Mouse (Mus musculus) right cerebral cortex, postnatal 25 days (tissue): ENCODE measurements around the gene Scgb3a1.
A peak's percentile ranks its signal among the peaks of the same experiment; 100 is the strongest.

Experiments
- DNase-seq: peaks from one replicate; pipeline ENCODE4 v3.0.0; 2022

Gene Scgb3a1

DNA sequence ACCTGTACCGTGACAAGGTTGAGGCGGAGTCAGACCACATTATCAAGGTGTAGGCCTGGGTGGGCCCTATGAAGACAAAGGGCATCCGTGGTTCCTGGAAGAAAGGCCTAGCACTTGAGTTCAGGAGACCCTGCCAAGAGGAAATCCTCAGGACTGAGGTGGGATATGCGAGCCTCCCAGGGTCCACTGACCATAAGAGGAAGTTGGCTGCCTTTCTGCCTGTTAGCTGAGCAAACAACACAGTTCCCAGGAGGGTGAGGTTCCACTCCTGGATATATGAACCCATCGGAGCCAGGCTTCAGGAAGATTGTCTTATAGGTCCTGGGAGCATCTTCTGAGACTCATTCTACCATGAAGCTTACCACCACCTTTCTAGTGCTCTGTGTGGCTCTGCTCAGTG lies at the start of gene Scgb3a1:
Gene Scgb3a1, plus strand, starts transcription at position 301 of the 400 bp plus-strand sequence.
- no peak for DNase-seq

DNA sequence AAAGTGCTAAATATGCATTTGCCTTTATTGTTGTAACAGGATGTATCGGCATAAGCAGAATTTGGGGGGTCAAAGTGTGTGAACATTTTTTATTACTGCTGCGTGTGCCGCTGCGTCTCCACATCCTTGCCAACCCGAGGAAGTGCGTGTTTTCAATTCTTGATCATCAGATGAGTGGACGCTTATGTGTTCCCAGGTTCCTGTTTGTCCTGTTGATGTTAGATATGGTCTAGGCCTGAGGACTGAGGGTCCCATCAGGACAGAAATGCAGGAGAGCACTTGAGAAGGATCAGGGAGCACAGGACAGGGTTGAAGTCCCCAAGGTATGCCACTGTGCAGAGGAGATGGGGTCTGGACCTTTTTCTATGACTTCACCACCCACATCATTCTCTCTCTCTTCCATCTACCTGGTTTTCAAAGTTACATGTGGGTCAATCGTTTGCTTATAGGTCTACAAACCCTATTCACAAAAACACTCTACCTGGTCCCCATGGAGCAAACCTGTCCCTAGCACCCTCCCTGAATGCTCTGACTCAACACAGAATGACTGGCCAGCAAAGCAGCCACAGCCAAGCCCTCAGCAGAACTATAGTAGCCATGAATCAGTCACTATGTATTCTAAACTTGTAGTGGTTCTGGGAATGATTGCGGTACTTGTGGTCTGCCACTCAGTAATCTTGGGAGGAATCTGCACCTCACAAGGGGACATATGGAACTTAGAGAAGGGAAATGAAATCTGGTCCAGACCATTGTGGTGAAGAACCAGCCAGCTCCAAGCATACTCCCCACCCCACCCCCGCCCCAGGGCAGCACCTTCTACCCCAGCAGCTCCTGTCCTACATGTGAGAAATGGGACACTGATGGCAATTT lies 47.3 kb upstream of the Scgb3a1 start:
- DNase-seq, result no peak

DNA sequence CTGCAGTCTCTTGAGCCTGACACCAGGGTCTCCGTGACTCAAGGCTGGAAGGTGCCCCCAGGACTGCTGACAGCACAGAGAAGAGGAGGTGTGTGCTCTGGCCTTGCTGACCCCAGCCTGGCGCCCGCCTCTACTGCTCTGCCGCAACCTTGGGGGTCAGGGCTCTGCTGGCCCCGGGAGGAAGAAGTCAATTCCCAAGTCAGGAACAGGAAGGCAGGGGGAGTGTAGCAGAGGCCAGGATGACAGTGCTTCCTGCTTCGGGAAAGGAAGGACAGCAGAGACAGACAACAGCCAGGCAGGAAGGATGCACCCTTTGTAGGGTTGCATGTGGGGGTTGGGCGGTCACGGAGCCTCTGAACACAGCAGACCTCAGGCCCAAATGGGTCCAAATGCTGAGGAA lies 44.9 kb upstream of the Scgb3a1 start:
- DNase-seq, result no peak

DNA sequence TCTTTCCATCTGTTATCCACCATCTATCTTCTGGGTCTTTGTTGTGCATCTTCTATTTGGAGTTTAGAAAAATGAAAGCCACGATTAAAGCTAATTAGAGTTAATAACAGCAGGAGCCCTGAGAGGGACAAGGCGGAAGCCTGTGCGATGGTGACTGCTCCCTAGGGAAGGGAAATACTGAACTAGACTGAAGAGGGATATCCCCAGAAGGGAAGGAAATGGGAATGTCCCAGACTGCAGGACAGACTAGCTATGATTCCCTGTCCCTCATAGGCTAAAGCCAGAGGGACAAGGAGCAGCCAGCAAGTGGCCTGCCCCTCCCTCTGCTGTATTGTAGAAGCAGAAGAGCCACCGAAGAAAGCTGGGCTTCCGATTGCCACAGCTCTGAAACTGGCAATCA lies 41.5 kb upstream of the Scgb3a1 start:
- DNase-seq, result no peak

DNA sequence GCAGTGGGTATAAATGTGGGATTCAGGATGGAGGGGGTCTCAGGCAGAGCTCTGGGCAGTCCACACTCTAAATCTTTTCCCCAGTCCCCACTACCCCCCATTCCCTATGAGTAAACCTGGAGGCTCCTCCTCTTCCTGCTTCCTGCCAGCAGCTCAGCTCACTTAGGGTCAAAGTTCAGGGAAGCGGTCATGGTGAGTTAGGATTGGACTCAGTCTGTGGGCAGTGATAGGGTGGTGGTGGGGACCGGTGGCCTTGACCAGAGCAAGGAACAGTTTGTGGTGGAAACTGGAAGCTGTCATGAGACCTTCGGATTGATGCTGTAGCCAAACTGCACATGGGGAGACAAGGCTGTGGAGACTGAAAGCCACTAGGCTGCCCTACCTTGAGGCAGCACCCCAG lies 39.3 kb upstream of the Scgb3a1 start:
- no peak for DNase-seq

DNA sequence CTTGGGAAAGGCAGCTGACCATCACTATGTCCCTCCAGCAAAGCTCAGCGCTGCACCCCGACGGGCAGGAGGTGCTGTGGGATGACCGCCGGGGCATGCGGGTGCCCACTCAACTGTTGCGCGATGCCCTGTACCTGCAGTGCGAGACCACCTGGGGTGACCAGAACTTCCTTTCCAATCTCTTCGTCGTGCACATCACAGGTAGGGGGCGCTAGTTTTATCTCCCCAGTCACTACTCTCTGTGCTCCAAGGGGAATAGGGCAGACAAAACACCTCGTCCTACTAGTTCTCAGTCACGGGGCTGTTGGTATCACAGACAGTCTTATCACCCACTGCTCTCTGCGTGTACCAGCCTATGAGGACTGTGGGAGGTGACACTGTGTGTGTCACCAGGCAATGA lies 37.5 kb upstream of the Scgb3a1 start:
- no peak for DNase-seq

DNA sequence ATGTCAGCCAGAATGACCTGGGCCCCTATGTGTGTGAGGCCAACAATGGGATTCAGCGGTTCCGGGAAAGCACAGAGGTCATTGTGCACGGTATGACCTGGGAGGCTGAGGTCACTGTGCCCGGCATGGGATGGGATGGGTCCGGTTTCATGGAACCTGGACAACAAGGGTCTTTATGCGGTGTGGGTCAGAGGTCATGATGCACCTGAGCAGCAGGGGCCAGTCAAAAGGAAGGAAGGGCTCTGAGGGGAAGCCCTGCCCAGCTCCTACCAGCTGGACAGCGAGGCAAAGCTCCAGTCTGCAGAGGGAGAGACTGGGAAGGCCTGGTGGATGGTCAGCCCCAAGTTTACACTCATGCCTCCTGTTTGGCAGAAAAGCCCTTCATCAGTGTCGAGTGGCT lies 36.7 kb upstream of the Scgb3a1 start:
- DNase-seq, result no peak

DNA sequence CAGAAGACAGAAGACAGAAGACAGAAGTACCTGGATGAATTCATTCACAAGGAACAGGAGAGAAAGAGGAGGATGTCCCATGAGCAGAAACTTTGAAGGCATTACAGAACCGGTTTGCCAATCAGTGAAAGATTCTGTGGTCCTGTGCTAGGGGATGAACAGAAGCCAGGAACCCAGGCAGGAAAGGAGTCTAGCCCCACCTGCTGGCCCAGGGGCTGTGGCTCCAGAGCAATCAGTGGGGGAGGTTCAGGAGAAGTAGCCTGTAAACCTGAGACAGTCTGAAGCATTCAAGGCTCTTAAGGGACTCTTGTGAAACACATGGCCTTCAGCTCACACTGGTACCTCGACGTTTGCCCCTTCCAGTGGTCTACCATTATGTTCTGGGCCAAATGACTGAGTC lies 32.3 kb upstream of the Scgb3a1 start:
- no peak for DNase-seq

DNA sequence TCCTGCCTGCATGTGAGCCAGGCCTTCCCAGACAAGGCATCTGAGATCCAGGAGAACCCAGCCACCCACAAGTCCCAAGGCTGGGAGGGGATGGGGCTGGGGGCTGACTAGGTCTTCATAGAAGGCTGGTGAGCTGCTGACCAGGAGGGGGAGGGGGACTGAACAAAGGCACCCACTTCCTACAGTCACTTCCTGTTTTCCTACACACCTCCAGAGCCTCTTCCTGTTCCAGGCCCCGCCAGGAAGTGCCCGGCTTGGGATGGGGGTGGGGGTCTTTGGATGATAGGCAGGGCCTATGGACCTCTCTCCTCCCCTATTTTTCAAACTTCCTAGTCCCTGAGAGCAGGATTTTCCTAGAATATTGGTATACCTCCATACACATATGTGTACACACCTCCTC lies 31.2 kb upstream of the Scgb3a1 start:
- no peak for DNase-seq

DNA sequence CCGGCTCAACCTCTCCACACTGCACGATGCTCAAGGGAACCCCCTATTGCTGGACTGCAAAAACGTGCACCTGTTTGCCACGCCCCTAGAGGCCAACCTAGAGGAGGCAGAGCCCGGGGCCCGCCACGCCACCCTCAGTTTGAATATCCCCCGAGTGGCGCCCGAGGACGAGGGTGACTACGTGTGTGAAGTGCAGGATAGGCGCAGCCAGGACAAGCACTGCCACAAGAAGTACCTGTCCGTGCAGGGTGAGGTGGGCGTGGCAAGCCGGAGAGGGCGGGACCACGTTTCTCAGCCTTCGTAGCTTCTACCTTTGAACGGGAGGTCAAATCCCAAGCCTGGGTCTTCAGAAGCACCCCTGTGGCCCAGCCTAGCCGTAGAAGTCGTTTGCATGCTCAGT lies 29.3 kb upstream of the Scgb3a1 start:
- DNase-seq, result no peak

DNA sequence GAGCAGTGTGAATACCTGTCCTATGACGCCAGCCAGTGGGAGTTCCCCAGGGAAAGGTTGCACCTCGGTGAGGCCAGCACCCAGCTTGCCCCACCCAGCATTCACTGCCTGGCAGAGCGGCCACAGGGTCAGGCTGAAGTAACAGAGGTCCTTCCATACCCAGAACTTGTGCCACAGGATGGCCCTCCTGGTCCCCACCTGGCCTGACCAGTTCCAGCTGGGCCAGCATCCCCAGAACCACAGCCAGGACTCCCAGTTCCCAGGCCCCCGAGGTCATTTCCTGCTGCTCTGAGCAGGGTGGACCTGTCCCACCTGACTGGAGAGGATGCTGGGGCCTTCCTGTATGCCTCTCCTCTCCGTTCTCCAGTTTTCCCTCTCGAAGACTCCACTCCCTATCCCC lies 27.7 kb upstream of the Scgb3a1 start:
- DNase-seq, result no peak

DNA sequence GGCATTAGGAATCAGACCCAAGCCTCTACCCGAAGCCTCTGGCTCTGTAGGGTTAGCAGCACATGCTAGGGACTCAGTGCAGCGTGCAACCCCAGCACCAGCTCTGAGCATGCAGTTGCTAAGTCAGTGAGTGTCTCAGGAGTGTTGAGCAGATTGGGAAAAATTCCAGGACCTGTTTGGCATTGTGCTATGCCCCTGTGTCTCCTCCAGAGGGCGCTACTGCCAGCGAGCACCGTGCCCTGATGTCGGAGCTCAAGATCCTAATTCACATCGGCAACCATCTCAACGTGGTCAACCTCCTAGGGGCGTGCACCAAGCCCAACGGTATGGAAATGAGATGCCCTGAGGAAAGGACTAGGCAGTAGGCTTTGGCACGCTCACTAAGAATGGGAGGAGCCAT lies 27.0 kb upstream of the Scgb3a1 start:
- no peak for DNase-seq

DNA sequence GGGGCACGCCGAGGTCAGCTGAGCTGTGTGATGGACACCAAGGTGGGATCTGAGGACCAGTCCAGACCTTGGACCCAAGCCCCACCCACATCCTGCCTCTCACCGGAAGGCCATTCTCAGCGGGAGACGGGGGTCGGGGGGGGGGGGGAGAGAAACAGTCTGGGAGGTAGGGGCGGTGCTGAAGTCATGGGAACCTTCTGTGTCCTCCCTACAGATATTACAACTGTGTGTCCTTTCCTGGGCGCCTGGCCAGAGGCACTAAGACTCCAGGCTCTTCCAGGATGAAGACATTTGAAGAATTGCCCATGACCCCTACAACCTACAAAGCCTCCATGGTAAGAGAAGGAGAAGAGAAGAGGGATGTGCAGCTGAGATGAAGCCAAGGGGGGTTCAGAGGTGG lies 17.7 kb upstream of the Scgb3a1 start:
- no peak for DNase-seq

DNA sequence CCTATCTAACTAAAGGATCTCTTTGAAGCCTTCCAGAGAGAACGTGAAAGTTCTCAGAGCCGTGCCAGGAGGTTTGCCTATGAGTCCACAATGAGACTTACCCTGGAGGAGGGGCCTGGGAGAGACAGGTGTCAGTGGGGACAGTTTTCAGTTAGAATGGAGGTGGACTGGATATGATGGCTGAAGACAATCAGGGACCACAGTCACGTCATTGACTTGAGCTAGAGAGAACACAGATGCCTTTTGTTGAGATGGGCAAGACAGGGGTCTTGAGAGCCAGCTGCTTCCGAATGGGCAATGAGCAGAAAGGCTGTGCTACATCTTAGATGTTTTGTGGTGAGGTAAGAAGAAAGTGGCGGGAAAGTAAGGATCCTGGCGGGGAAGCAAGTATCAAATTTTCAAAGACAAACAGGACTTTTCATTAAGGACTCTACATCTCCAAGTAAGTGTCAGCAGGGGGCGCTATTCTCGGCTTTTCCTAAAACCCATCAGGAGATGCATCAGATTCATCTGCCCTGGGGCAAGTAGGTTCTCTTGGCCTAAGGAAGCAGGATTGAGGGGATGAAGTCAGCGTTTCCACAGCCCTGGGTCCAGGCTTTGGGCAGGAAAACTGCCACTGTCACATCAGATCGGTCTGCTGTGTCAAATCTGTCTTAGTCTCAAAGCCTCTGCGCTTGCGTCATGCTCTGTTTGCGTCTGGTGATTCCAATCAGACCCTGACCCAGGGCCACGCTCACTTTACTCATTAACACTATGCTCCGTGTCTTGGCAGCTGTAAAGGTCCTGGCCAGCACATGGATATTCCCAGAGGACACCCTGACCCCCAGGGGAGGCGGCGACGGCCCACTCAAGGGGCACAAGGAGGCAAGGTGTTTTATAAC lies 13.1 kb upstream of the Scgb3a1 start:
- DNase-seq, result no peak

DNA sequence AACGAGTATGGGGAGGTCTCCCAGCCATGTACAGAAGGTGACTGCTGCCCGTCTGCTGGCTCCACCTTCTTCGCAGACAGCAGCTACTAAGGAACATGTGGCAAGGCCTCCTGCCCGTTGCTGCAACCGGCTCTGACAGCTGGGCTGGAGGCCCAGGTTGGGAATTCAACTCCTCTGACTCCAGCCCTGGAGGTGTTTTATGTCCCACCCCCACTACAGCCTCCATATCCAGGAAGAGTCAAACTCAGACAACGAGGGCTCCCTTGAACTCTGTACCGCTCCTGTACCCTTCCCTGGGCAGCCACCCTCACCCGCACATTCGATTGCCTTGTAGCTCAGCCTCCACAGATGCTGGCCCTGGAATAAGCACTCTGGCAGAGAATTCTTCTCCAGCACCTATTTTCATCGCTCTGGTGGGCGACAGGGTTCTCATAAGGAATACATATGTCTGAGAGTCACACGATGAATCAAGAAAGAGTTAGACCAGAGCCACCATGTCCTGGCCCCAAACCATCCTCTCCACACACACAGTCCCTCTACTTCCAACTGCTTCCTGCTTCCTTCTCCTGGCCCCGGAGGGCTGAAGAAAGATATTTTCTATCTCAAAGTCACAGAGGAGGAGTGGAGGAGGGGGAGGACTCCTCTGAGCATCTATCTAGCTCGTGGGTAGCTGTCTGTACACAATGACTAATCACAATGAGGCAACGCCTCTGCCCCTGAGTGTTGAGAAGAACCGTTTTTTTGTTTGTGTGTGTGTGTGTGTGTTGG lies 12.2 kb upstream of the Scgb3a1 start:
- DNase-seq, result peak; percentile 53

DNA sequence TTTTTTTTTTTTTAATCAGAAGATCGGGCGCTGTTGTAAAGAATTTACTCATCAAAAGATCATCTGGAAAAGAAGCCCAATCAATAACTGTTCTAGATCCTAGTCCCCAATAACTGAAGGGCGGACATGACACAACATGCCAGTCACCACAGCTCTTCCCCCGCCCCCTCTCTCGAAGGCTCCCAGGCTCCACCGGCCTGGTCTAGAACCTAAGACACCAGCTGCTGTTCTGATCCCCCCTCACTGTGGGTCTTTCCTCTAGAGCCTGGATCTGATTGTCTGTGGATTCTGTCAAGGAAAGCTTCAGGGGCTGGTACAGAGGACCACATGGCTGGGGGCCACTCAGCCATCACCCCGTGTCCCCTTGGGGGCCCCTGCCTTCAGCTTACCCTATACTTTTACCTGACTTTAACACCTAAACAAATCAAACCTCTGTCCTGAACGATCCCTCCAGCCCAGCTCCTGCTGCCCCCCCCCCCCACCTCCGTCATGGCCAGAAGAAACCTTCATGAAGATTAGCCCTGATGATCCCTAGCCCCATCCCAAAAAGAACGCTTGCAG lies 11.6 kb upstream of the Scgb3a1 start:
- no peak for DNase-seq

DNA sequence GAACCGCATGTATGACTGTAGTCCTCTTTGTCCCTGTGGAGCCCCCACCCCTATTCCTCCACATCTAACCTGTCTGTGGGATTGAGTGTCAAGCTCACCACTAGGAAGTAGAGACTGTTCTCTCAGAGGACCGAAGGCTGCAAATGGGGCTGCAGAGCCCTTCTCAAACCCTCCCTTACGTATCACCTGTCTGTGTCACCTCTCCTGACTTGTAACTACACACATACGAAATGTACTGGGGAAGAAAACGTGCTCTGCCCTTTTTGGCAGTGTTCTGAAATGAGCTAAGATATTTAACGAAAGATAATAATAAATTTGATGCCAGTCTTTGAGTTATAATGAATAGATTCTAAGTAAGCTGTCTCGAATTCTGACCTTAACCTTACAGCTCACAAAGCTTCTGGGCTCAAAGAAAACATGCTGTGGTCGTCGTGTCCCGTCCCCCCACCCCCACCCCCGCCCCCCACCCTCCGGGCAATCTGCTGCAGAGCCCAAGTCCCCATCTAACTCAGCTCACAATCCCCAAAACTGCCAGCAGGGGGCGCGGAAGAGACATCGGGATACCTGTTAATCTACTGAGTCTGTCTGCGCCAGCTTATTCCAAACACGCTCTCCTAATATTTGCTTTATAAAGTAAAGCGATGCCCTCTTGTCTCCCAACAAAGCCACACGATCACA lies 10.9 kb upstream of the Scgb3a1 start:
- peak; percentile 79 for DNase-seq

DNA sequence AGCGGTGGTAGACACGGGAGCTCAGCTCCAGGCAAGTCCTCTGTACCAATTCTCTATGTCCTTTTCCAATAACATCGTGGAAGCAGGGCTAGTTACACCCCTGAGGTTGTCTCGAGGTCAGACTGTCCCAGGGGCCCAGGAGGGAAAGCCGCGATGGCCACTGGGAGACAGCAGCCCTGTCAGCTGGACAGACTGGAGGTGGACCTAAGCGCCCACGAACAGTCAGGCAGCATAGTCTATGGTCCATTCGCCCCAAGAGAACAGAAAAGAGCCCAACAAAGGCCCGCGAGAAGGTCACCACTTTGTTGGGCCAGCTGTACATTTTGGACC lies 10.4 kb upstream of the Scgb3a1 start:
- DNase-seq, result no peak

DNA sequence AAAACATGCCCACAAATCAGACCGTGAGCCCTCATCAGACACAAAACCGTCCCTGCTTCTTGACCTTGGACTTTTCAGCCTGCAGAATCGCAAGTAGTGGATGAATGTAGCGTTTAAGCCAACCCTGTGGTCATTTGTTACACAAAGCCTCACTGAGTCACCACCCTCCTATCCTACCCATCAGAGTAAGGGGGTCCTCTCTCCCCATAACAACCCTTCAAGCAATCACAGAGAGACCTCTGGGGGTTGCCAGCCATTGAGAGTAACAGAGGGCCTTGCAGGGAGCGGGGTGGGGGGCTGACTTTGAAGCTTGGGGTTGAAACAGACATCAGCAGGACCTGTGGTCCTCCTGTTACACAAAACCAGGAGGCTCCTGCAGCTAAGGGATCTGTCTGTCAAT lies 8.8 kb upstream of the Scgb3a1 start:
- DNase-seq, result no peak

DNA sequence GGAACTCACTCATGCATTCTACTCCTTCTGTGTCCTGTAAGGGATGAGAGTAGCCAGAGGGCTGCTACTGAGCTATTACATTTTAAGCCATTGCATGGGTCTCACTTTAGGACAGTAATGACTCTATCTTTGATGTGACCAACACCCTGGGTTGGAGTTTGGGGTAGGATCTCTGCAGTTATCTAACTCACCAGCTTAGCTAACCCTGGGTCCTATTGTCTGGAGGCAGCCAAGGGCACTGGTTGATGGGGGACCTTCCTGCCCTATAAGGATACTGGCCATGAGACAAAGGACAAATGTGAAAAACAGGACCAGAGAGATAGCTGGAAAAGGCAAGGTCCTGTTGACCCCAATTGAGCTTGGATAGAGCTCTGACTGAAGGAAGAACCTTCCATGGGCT lies 7.9 kb upstream of the Scgb3a1 start:
- no peak for DNase-seq

DNA sequence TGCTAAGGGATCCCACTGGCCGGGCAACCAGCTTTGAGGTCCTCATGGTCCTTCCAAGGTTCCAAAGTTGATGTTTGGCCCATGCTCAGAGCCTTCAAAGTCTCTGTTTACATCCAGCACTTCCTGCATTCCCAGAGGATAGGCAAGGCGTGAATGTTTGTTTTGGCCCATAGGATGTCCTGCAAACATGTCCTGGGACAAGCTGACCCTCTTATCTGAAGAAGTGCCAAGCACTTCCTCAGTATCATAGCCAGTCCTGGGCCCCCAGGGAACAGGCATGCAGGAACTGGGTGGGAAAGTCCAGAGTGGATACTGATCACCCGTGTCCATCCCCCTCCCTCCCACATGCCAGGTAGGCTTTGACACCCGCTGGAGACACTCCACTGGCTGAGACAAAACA lies 5.3 kb upstream of the Scgb3a1 start:
- no peak for DNase-seq

DNA sequence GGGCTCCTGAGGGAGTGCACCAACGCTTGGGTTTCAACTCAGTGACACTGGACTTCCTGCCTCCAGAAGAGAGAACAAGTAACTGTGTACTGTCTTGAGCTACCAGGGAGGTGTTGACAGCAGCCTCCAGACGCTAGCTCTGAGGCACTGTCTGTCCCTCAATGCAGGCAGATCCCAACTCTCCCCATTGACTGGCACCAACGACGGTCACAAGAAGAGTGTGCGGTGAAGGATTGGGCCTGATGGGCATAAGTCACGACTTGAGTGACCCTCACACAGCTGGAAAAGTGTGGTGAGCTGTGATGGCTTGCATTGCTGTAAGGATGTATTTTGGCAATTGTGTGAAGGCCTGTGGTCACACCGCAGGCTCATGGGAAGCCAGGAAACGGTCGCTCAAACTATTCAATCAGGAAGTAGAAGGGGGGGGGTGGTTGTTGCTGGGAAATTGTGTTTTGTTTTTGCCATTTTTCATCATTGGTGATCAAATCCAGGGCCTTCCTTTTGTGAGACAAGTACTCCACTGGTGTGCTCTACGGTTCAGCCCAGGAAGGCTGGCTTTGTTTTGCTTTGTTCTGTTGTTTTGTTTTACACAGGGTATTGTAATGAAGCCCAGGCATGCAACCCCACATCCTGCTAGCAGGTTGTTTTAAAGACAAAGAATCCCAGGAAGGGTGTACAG lies 4.5 kb upstream of the Scgb3a1 start:
- DNase-seq, result no peak
